Mouse (Mus musculus) forebrain, embryonic 11.5 days (tissue): Measurements from ENCODE around the gene Fzd1. TPM values are rescaled to one million over a fixed set of nuclear protein-coding genes. Genes with fewer than 3 reads are reported as not detected.

Source experiments
- ATAC-seq: fragments of 200-750 bp; cut with Nextera tagmentation; replicated peaks from 2 replicates; pipeline ENCODE4 v1.8.0; 2017; ENCODE audit warnings: moderate TSS enrichment; ENCODE audit not compliant: low FRiP score
- DNase-seq: peaks from one replicate; pipeline ENCODE4 v3.0.0-alpha.2; 2017; ENCODE audit warnings: low spot score
- H3K27ac ChIP-seq: fragments of 300-500 bp; sonication (generic); 2 replicates; pipeline ENCODE4 v1.5.1; 2014; ENCODE audit warnings: low read depth, low read length
- H3K27me3 ChIP-seq: fragments of 300-500 bp; sonication (generic); 2 replicates; pipeline ENCODE4 v1.6.1; 2014; ENCODE audit warnings: mild to moderate bottlenecking, low read length, mixed read lengths; ENCODE audit not compliant: control insufficient read depth, insufficient read depth
- H3K36me3 ChIP-seq: fragments of 300-500 bp; sonication (generic); 2 replicates; pipeline ENCODE4 v1.6.1; 2014; ENCODE audit warnings: mild to moderate bottlenecking, low read length, moderate library complexity, mixed read lengths; ENCODE audit not compliant: control insufficient read depth, insufficient read depth
- H3K4me1 ChIP-seq: fragments of 300-500 bp; sonication (generic); replicated peaks from 2 replicates; pipeline ENCODE4 v1.6.1; 2014; ENCODE audit warnings: low read length, mixed read lengths; ENCODE audit not compliant: control insufficient read depth, insufficient read depth
- H3K4me2 ChIP-seq: fragments of 300-500 bp; sonication (generic); 2 replicates; pipeline ENCODE4 v1.6.1; 2014; ENCODE audit warnings: low read depth, mild to moderate bottlenecking, low read length, moderate library complexity, mixed read lengths; ENCODE audit not compliant: severe bottlenecking
- H3K4me3 ChIP-seq: fragments of 300-500 bp; sonication (generic); 2 replicates; pipeline ENCODE4 v1.5.1; 2014; ENCODE audit warnings: low read depth, low read length
- H3K9ac ChIP-seq: fragments of 300-500 bp; sonication (generic); 2 replicates; pipeline ENCODE4 v1.6.1; 2014; ENCODE audit warnings: low read length
- H3K9me3 ChIP-seq: fragments of 300-500 bp; sonication (generic); 2 replicates; pipeline ENCODE4 v1.6.1; 2016; ENCODE audit warnings: low read length, mixed read lengths; ENCODE audit not compliant: control insufficient read depth
- WGBS: fragments of 180-500 bp; shearing (Covaris S2); extraction: QIAGEN DNeasy Blood & Tissue Kit; methylation state at CpG from one replicate; pipeline ENCODE4 v1.1.7; 2014; 5-methylcytosine and 5-hydroxymethylcytosine counted together
- microRNA-seq: library from miRNA; unstranded; fragments of <30 nt; microRNA quantifications from one replicate; pipeline ENCODE4, GENCODE M21; 2016; ENCODE audit not compliant: insufficient number of aligned reads
- polyA plus RNA-seq: library from polyadenylated mRNA; unstranded; fragments of >200 nt; fragmentation: Nextera tagmentation; extraction: Ambion mirVana; gene quantifications from 2 replicates; pipeline ENCODE4 v1.2.1, GENCODE M21; 2014

Fzd1 gene
- polyA plus RNA-seq, 1 experiment from 2014 or later, result 36.4 TPM

DNA sequence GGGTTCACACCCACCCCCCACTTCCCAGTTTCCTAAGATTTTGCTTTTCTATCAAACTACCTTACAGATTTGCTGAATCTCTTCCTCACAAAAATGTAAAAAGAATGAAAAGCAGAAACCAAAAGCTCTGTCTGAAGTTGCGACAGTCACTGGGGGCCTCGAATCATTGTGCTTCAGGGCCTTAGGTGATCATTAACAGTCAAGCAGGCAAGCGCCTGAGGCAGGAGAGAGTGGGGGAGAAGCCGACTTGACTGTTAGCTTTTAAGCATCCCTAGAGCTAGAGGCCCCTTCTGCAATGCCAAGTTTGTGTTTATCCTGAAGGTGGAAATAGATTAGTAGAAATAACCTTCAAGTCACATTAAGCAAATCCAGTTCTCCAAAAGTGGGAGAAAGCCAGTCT lies 24.6 kb downstream of the Fzd1 start:
- no peak for DNase-seq
- Histone ChIP-seq H3K27ac (no peak overlapping the region), H3K4me1 (peaks cover 2% of the 10 kb centered on the region; the same call in 1 of the 2 replicates), H3K9me3 (no peaks in the 10 kb centered on the region), H3K36me3 (no peaks in the 10 kb centered on the region), H3K4me3 (no peak overlapping the region), H3K9ac (no peak overlapping the region), H3K27me3 (no peaks in the 10 kb centered on the region), H3K4me2 (no peak overlapping the region)
- WGBS, result 80% methylated on average over 4 of the region's 4 CpGs
- ATAC-seq, result no peak

DNA sequence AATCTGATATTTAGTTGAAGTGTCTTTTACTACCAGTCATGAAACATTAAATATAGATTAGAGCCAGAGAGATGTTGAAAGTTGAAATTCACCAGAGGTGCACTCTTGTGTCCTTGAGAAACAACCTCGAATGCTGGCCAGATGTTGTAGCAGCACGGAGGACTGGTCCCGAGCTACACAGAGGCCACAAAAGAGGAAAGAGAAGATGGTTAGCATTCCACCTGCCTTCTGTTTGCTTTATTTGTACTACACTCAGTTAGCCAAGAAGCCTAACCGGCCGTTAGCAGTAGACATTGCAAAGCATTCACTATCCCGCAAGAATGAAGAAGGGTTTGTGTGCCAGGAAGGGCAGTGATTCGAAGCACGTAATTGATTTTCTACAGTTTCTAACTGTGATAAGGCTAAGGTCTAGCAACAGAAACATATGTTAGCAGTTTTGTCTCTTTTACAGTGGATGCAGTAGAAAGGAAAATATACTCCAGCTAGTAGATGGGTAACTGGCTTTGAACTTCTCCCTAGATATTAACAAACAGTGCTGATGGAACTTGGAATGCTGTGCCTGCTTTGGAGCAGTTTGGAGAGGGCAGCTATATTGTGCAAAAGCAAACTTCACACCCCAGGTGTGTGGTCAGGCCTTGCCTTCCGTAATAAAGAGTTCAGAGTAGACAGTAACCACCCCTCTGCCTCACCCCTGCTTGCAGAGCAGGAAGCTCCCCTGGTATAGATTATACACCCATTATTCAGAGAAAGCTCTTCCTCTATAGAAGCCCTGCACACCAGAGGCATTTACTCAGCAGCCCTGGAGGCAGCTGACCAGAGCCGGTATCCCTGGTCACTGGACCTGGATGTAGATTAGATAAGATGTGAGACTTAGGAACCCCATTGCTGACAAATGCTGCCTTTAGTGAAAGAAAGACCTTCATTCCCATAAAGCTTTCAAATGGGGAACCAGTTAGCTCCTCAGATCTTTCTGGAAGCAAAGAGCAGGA lies 25.3 kb downstream of the Fzd1 start:
- Histone ChIP-seq H3K36me3 (no peaks in the 10 kb centered on the region), H3K9ac (no peak overlapping the region), H3K27ac (no peak overlapping the region), H3K4me3 (no peak overlapping the region), H3K4me2 (no peak overlapping the region), H3K27me3 (no peaks in the 10 kb centered on the region), H3K9me3 (no peaks in the 10 kb centered on the region), H3K4me1 (peaks cover 2% of the 10 kb centered on the region; the same call in 1 of the 2 replicates)
- ATAC-seq (no peak), DNase-seq (no peak)
- 70% methylated on average over 10 of the region's 10 CpGs for WGBS

DNA sequence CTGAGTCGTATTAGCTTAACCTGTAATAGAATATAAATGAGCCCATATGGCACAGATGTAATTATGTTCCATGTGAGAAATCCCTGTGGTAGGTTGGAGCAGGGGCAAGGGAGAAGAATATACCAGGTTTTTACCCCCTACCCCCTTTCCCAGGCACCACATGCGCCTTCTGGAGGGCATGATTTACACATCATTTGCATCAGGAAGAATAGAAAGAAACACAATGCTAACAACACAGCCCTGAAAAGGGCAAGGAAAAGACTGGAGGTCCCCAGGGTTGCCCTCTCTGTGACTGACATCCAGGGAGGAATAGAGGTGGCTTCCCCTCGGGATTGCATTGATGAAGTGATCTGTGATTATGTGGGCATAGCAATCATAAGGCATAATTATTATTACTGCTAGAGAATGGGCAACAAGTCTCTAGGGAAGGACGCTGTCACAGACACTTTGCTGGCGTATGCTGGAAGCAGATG lies 26.1 kb downstream of the Fzd1 start:
- no peak for DNase-seq
- Histone ChIP-seq H3K36me3 (no peaks in the 10 kb centered on the region), H3K9ac (no peak overlapping the region), H3K4me3 (no peak overlapping the region), H3K27me3 (no peaks in the 10 kb centered on the region), H3K4me2 (no peak overlapping the region), H3K4me1 (peaks cover 2% of the 10 kb centered on the region; the same call in 1 of the 2 replicates), H3K9me3 (no peaks in the 10 kb centered on the region), H3K27ac (no peak overlapping the region)
- no peak; the same call in 1 of the 2 replicates for ATAC-seq
- 64% methylated on average over 5 of the region's 5 CpGs for WGBS

DNA sequence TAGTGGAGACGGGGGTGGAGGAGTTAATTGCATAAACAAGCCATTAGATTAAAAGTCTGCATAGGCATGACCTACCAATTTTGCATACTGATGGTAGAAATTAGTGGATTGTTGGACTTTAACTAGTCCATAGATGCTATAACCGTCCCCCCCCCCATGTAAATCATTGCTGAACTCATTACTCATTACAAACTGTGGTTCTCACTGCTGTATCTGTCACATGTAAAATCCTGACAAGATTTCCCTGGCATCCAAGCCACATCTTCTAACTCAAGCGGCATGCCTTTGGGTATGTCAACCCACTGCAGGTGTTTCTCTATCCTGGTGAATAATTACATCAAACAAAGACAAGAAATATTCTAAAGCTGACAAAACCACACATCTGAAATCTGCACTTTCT lies 26.8 kb downstream of the Fzd1 start:
- H3K27ac ChIP-seq, result no peak overlapping the region
- ATAC-seq (no peak), DNase-seq (no peak)
- no peak overlapping the region for H3K9ac ChIP-seq
- H3K36me3 ChIP-seq, result no peaks in the 10 kb centered on the region
- no peak overlapping the region for H3K4me3 ChIP-seq
- 92% methylated on average over 3 of the region's 3 CpGs for WGBS
- no peaks in the 10 kb centered on the region for H3K9me3 ChIP-seq
- H3K4me2 ChIP-seq, result no peak overlapping the region
- peaks cover 2% of the 10 kb centered on the region; the same call in 1 of the 2 replicates for H3K4me1 ChIP-seq
- H3K27me3 ChIP-seq, result no peaks in the 10 kb centered on the region

Small RNA genes lying within 50 kb of the gene (microRNA-seq; reads per million reads assigned to microRNA genes)
- not detected for gene Gm44483
